Mouse (Mus musculus): ENCODE data around the gene Mcm5.

Mcm5 gene

DNA sequence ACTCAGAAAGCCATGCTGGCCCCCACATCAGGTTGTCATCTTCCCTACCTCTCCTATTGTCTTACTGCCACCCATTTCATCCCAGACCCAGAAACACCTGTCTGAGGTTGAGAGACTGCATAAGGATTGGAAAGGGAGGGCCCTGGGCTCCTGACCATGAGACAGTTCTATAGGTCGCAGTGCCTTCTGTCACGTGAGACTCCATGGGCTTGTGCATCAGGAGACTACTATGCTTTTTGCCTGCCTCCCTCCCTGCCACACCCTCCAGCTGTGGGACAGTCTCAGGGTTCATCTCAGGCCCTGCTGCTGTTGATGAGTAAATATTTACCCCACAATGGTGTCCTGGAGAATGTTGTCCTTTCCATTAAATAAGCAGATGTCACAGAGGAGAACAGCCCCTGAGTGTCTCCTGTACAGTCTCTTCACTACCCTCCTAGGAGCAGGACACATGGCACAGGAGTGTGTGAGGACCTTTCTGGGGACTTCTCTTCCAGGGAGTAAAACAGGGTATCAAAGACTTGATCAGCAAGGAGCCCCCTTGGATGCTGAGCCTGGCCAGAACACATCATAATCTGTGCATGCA lies 46.5 kb downstream of the Mcm5 start:
- ATAC-seq (ENCODE audit: insufficient number of reproducible peaks, low FRiP score, low TSS enrichment), result no peak

DNA sequence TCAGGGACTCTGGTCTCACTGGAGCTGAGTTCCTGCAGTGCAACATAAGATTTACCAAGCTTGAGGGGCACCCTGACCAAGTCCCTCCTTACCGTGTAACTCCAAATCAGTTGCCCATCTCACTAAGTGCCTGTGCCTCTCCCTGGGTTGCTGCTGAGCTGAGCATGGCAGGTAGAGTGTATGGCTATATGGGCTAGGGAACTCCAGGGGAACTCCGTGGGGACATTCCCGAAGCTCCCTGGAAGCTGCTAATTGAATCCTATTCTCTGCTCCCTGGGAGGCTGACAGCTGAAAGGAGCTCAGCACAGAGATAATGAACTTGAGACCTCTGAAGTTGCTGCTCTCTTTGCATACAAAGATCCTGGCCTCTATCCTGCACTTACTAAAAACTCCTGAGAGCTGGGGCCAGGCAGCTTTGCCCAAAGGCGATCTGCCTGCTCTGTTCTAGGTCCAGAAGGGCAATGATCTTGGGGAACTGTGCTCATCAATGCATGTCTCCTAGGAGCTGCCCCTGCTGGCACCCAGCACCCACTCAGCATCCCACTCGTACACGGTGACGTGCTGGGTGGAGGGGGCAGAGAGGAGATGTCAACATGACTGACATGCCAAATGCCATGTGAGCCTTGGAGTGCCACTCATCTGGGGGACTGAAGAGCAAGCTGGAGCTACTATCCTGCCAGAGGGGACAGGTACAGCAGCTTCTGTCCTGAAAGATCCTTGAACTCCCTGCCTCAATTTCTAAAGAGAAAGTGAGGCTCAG lies 48.3 kb downstream of the Mcm5 start:
- ATAC-seq (ENCODE audit: insufficient number of reproducible peaks, low FRiP score, low TSS enrichment), result no peak

GRCm38 (mm10) chr8:75169363-75169762 lies 60.0 kb downstream of the Mcm5 start:
- ATAC-seq (ENCODE audit: insufficient number of reproducible peaks, low FRiP score, low TSS enrichment), result no peak

GRCm38 (mm10) chr8:75172009-75172685 lies 62.8 kb downstream of the Mcm5 start:
- no peak for ATAC-seq (ENCODE audit: insufficient number of reproducible peaks, low FRiP score, low TSS enrichment)

Measured in cerebellum, adult (tissue).